Mouse (Mus musculus) MEL (cell line): Measurements from ENCODE around the gene Gnb3. TPM values are rescaled to one million over a fixed set of nuclear protein-coding genes. Genes with fewer than 3 reads are reported as not detected.

ENCODE experiments used
- DNase-seq: peaks from one replicate; pipeline ENCODE4 v3.0.0; 2011; ENCODE audit warnings: low read depth, low spot score
- H3K27ac ChIP-seq: 2 replicates; pipeline ENCODE4 v1.5.1; 2012; ENCODE audit warnings: low read depth, mild to moderate bottlenecking, control low read depth, low read length, moderate library complexity; ENCODE audit not compliant: control insufficient read depth
- H3K27me3 ChIP-seq, 2 experiments: fragments of 150-350 bp in 1 of 2; sonication (generic) in 1 of 2; 2 replicates each; pipeline ENCODE4 v1.6.1; 2012; ENCODE audit warnings: low read length in 2 of 2, mild to moderate bottlenecking in 2 of 2, improper control_type of control experiment in 1 of 2, moderate library complexity in 1 of 2; ENCODE audit not compliant: insufficient read depth in 2 of 2, control insufficient read depth in 1 of 2
- H3K36me3 ChIP-seq, 2 experiments: 2 replicates each; pipeline ENCODE4 v1.6.1; 2012 to 2014; ENCODE audit warnings: low read length in 2 of 2, improper control_type of control experiment in 1 of 2, inconsistent platforms in 1 of 2, mild to moderate bottlenecking in 1 of 2; ENCODE audit not compliant: insufficient read depth in 2 of 2, control insufficient read depth in 1 of 2
- H3K4me1 ChIP-seq, 2 experiments: fragments of 150-350 bp in 1 of 2; sonication (generic) in 1 of 2; 2 replicates each; pipeline ENCODE4 v1.6.1; 2012; ENCODE audit warnings: low read length in 2 of 2, improper control_type of control experiment in 1 of 2, mild to moderate bottlenecking in 1 of 2; ENCODE audit not compliant: insufficient read depth in 2 of 2, control insufficient read depth in 1 of 2
- H3K4me3 ChIP-seq, 2 experiments: fragments of 150-350 bp in 1 of 2; sonication (generic) in 1 of 2; 2 replicates each; pipeline ENCODE4 v1.5.1; 2012; ENCODE audit warnings: low read depth in 2 of 2, low read length in 2 of 2, mild to moderate bottlenecking in 2 of 2, moderate library complexity in 2 of 2, control low read depth in 1 of 2, improper control_type of control experiment in 1 of 2; ENCODE audit not compliant: control insufficient read depth in 1 of 2, insufficient read depth in 1 of 2
- H3K79me2 ChIP-seq: 2 replicates; pipeline ENCODE4 v1.6.1; 2012; ENCODE audit warnings: mild to moderate bottlenecking, low read length, moderate library complexity; ENCODE audit not compliant: control insufficient read depth, poor library complexity, insufficient read depth
- H3K9ac ChIP-seq: 2 replicates; pipeline ENCODE4 v1.6.1; 2012; ENCODE audit warnings: low read depth, mild to moderate bottlenecking, control low read depth, low read length, moderate library complexity; ENCODE audit not compliant: control insufficient read depth, poor library complexity, severe bottlenecking
- H3K9me3 ChIP-seq: fragments of 150-350 bp; sonication (generic); replicated peaks from 2 replicates; pipeline ENCODE4 v1.6.1; 2012; ENCODE audit warnings: mild to moderate bottlenecking, low read length, improper control_type of control experiment, moderate library complexity; ENCODE audit not compliant: insufficient read depth
- BHLHE40 ChIP-seq: IDR thresholded peaks from 2 replicates; pipeline ENCODE4 v1.6.1; 2012; ENCODE audit warnings: low read depth, mild to moderate bottlenecking, inconsistent platforms, low read length, improper control_type of control experiment, borderline replicate concordance
- CHD1 ChIP-seq: IDR thresholded peaks from 2 replicates; pipeline ENCODE4 v1.6.1; 2012; ENCODE audit warnings: low read depth, mild to moderate bottlenecking, inconsistent platforms, low read length, improper control_type of control experiment
- CHD2 ChIP-seq: IDR thresholded peaks from 2 replicates; pipeline ENCODE4 v1.6.1; 2011; ENCODE audit warnings: low read length, improper control_type of control experiment
- CTCF ChIP-seq, 3 experiments: IDR thresholded peaks in 2 of 3; conservative IDR thresholded peaks in 1 of 3; 2 replicates each; pipeline ENCODE4 v1.5.1; 2011 to 2012; ENCODE audit warnings: low read length in 3 of 3, low read depth in 2 of 3, mild to moderate bottlenecking in 2 of 3, improper control_type of control experiment in 1 of 3, inconsistent platforms in 1 of 3, mixed read lengths in 1 of 3, moderate library complexity in 1 of 3; ENCODE audit not compliant: control insufficient read depth in 1 of 3, insufficient read depth in 1 of 3, poor library complexity in 1 of 3, severe bottlenecking in 1 of 3
- E2F4 ChIP-seq: IDR thresholded peaks from 2 replicates; pipeline ENCODE4 v1.6.1; 2011; ENCODE audit warnings: low read depth, low read length, improper control_type of control experiment, borderline replicate concordance
- ELF1 ChIP-seq: IDR thresholded peaks from 2 replicates; pipeline ENCODE4 v1.6.1; 2014; ENCODE audit warnings: low read depth, mild to moderate bottlenecking, inconsistent platforms, low read length, improper control_type of control experiment, moderate library complexity
- ETS1 ChIP-seq: IDR thresholded peaks from 2 replicates; pipeline ENCODE4 v1.6.1; 2012; ENCODE audit warnings: low read depth, mild to moderate bottlenecking, inconsistent platforms, low read length, improper control_type of control experiment, moderate library complexity
- GABPA ChIP-seq: IDR thresholded peaks from 2 replicates; pipeline ENCODE4 v1.6.1; 2012; ENCODE audit warnings: low read depth, mild to moderate bottlenecking, inconsistent platforms, low read length, improper control_type of control experiment, moderate library complexity
- HCFC1 ChIP-seq: IDR thresholded peaks from 2 replicates; pipeline ENCODE4 v1.6.1; 2012; ENCODE audit warnings: low read depth, mild to moderate bottlenecking, inconsistent platforms, low read length, improper control_type of control experiment, moderate library complexity
- JUND ChIP-seq: IDR thresholded peaks from 2 replicates; pipeline ENCODE4 v1.6.1; 2011; ENCODE audit warnings: low read depth, mild to moderate bottlenecking, improper control_type of control experiment, low read length
- KAT2A ChIP-seq: conservative IDR thresholded peaks from 2 replicates; pipeline ENCODE4 v1.6.1; 2012; ENCODE audit warnings: low read depth, low read length, improper control_type of control experiment, inconsistent platforms
- MAX ChIP-seq: IDR thresholded peaks from 2 replicates; pipeline ENCODE4 v1.6.1; 2011; ENCODE audit warnings: low read length, improper control_type of control experiment
- MAZ ChIP-seq: IDR thresholded peaks from 2 replicates; pipeline ENCODE4 v1.6.1; 2012; ENCODE audit warnings: low read depth, mild to moderate bottlenecking, inconsistent platforms, low read length, improper control_type of control experiment
- MEF2A ChIP-seq: IDR thresholded peaks from 2 replicates; pipeline ENCODE4 v1.6.1; 2014; ENCODE audit warnings: low read depth, mild to moderate bottlenecking, inconsistent platforms, low read length, improper control_type of control experiment; ENCODE audit not compliant: poor library complexity, insufficient replicate concordance, severe bottlenecking; ENCODE audit errors: extremely low read depth
- MXI1 ChIP-seq: IDR thresholded peaks from 2 replicates; pipeline ENCODE4 v1.6.1; 2011; ENCODE audit warnings: mild to moderate bottlenecking, low read depth, low read length, improper control_type of control experiment
- MYB ChIP-seq: IDR thresholded peaks from 2 replicates; pipeline ENCODE4 v1.6.1; 2011; ENCODE audit warnings: mild to moderate bottlenecking, low read depth, low read length, improper control_type of control experiment
- NELFE ChIP-seq: IDR thresholded peaks from 2 replicates; pipeline ENCODE4 v1.6.1; 2011; ENCODE audit warnings: low read depth, low read length, improper control_type of control experiment
- NRF1 ChIP-seq: IDR thresholded peaks from 2 replicates; pipeline ENCODE4 v1.6.1; 2014; ENCODE audit warnings: low read depth, mild to moderate bottlenecking, inconsistent platforms, low read length, improper control_type of control experiment, moderate library complexity; ENCODE audit not compliant: poor library complexity, insufficient read depth, severe bottlenecking
- POLR2A ChIP-seq, 2 experiments: IDR thresholded peaks; 2 replicates each; pipeline ENCODE4 v1.6.1; 2011 to 2012; ENCODE audit warnings: low read length in 2 of 2, mild to moderate bottlenecking in 2 of 2, control low read depth in 1 of 2, improper control_type of control experiment in 1 of 2, low read depth in 1 of 2, moderate library complexity in 1 of 2; ENCODE audit not compliant: control insufficient read depth in 1 of 2, insufficient read depth in 1 of 2, poor library complexity in 1 of 2
- RAD21 ChIP-seq: IDR thresholded peaks from 2 replicates; pipeline ENCODE4 v1.6.1; 2011; ENCODE audit warnings: mild to moderate bottlenecking, low read depth, low read length, improper control_type of control experiment
- TAL1 ChIP-seq: IDR thresholded peaks from 2 replicates; pipeline ENCODE4 v1.6.1; 2012; ENCODE audit warnings: mild to moderate bottlenecking, inconsistent platforms, low read length, moderate library complexity, mixed read lengths
- TBP ChIP-seq: IDR thresholded peaks from 2 replicates; pipeline ENCODE4 v1.8.0; 2011; ENCODE audit warnings: low read depth, low read length, improper control_type of control experiment
- TCF12 ChIP-seq: IDR thresholded peaks from 2 replicates; pipeline ENCODE4 v1.6.1; 2014; ENCODE audit warnings: low read depth, mild to moderate bottlenecking, inconsistent platforms, low read length, improper control_type of control experiment, moderate library complexity
- UBTF ChIP-seq: IDR thresholded peaks from 2 replicates; pipeline ENCODE4 v1.6.1; 2012; ENCODE audit warnings: low read depth, mild to moderate bottlenecking, inconsistent platforms, low read length, improper control_type of control experiment, moderate library complexity, borderline replicate concordance; ENCODE audit not compliant: insufficient read depth
- USF2 ChIP-seq, 2 experiments: IDR thresholded peaks; 2 replicates each; pipeline ENCODE4 v1.6.1; 2011 to 2012; ENCODE audit warnings: improper control_type of control experiment in 2 of 2, low read length in 2 of 2, borderline replicate concordance in 1 of 2, inconsistent platforms in 1 of 2, low read depth in 1 of 2, mild to moderate bottlenecking in 1 of 2; ENCODE audit not compliant: insufficient read depth in 1 of 2
- ZC3H11A ChIP-seq: IDR thresholded peaks from 2 replicates; pipeline ENCODE4 v1.6.1; 2012; ENCODE audit warnings: low read depth, mild to moderate bottlenecking, inconsistent platforms, low read length, improper control_type of control experiment
- ZMIZ1 ChIP-seq: IDR thresholded peaks from 2 replicates; pipeline ENCODE4 v1.6.1; 2012; ENCODE audit warnings: low read depth, mild to moderate bottlenecking, inconsistent platforms, low read length, improper control_type of control experiment, moderate library complexity
- polyA plus RNA-seq, 2 experiments: library from polyadenylated mRNA; stranded (reverse) in 1 of 2; unstranded in 1 of 2; fragments of >175 nt in 1 of 2; fragments of >200 nt in 1 of 2; gene quantifications; 2 replicates each; pipeline versions ENCODE4 v1.2.1 to v1.2.4; 2012; ENCODE audit warnings: low replicate concordance in 2 of 2, low read depth in 1 of 2; ENCODE audit not compliant: insufficient read length in 2 of 2, insufficient read depth in 1 of 2, missing spikeins in 1 of 2
- total RNA-seq: library from RNA; depleted of rRNA; stranded (reverse); fragments of 300-350 nt; gene quantifications from 2 replicates; pipeline ENCODE4 v1.2.3, GENCODE M21; 2012

Gene Gnb3
- total and polyA plus RNA-seq, 3 experiments = 0.08 to 0.21 TPM; not detected in 1

GRCm38 (mm10) chr6:124817125-124817524, 22.9 kb downstream of the Gnb3 start:
- Histone ChIP-seq H3K4me1 (peaks cover 0 to 13% of the 10 kb centered on the region in 2 experiments; a peak in 3 of 4 replicates), H3K4me3 (no peak overlapping the region), H3K27me3 (no peaks in the 10 kb centered on the region), H3K36me3 (peaks cover 6 to 11% of the 10 kb centered on the region in 2 experiments), H3K9ac (no peak overlapping the region), H3K27ac (no peak overlapping the region), H3K79me2 (peaks cover 16% of the 10 kb centered on the region), H3K9me3 (no peaks in the 10 kb centered on the region)
- DNase-seq = no peak
- TF ChIP-seq ZC3H11A (no peak), CHD1 (no peak), NELFE (no peak), E2F4 (no peak), USF2 (IDR thresholded peaks at IDR 0.05; ENCODE audit: borderline replicate concordance in 1 of 2, insufficient read depth in 1 of 2, low read depth in 1 of 2, low read length in 2 of 2) (no peak), NRF1 (no peak), ZMIZ1 (no peak), MAZ (no peak), TCF12 (no peak), CTCF (IDR thresholded peaks at IDR 0.05 in 2 of 3, conservative IDR thresholded peaks at IDR 0.05 in 1 of 3; ENCODE audit: control insufficient read depth in 1 of 3, insufficient read depth in 1 of 3, low read depth in 2 of 3, low read length in 3 of 3, poor library complexity in 1 of 3, severe bottlenecking in 1 of 3) (no peak), RAD21 (no peak), POLR2A (IDR thresholded peaks at IDR 0.05; ENCODE audit: control insufficient read depth in 1 of 2, insufficient read depth in 1 of 2, low read depth in 1 of 2, low read length in 2 of 2, poor library complexity in 1 of 2) (no peak), MAX (no peak), MYB (no peak), GABPA (no peak), HCFC1 (no peak), TAL1 (no peak), BHLHE40 (no peak), ETS1 (no peak), TBP (no peak)

GRCm38 (mm10) chr6:124816611-124817010, 23.5 kb downstream of the Gnb3 start:
- H3K36me3 ChIP-seq = peaks cover 6 to 10% of the 10 kb centered on the region in 2 experiments
- no peak for DNase-seq
- TF ChIP-seq MAZ (no peak), MXI1 (no peak), MAX (no peak), ZMIZ1 (no peak), KAT2A (no peak), ZC3H11A (no peak), USF2 (IDR thresholded peaks at IDR 0.05; ENCODE audit: borderline replicate concordance in 1 of 2, insufficient read depth in 1 of 2, low read depth in 1 of 2, low read length in 2 of 2) (no peak), POLR2A (IDR thresholded peaks at IDR 0.05; ENCODE audit: control insufficient read depth in 1 of 2, insufficient read depth in 1 of 2, low read depth in 1 of 2, low read length in 2 of 2, poor library complexity in 1 of 2) (no peak), HCFC1 (no peak), ELF1 (no peak), MEF2A (no peak), RAD21 (no peak), JUND (no peak), CHD2 (no peak), BHLHE40 (no peak), ETS1 (no peak), UBTF (no peak)
- TF ChIP-seq, all 39 proteins: peak for 0

More at GRCm38 (mm10) chr6:124816611-124817010, 23.5 kb downstream of the Gnb3 start:
- Histone ChIP-seq H3K4me1 (peaks cover 0 to 13% of the 10 kb centered on the region in 2 experiments; a peak in 3 of 4 replicates), H3K9ac (no peak overlapping the region), H3K27me3 (no peaks in the 10 kb centered on the region), H3K4me3 (no peak overlapping the region), H3K79me2 (peaks cover 16% of the 10 kb centered on the region), H3K27ac (no peak overlapping the region), H3K9me3 (no peaks in the 10 kb centered on the region)
